Mouse (Mus musculus): ENCODE data around the gene Rp9. TPM values are rescaled to one million over a fixed set of nuclear protein-coding genes. Genes with fewer than 3 reads are reported as not detected.
"Not testable (repeated sequence)": the region's sequence is repeated elsewhere in the genome, so short reads cannot be mapped to it uniquely, and the experiment has no call there.

Gene Rp9
- polyA plus RNA-seq, 1 experiment from 2014 or later = 79.8 TPM

GRCm38 (mm10) chr9:22468899-22469259 lies 664 bp downstream of the Rp9 start:
- H3K27ac ChIP-seq (ENCODE audit: low read depth, low read length) = 0 out of 2 replicates have a peak overlapping the region, but pooled peaks have one; percentile 80
- H3K4me2 ChIP-seq = peak overlapping the region; percentile 61; the same call in 1 of the 2 replicates
- DNase-seq (ENCODE audit: low spot score) (no peak), ATAC-seq (replicated peaks; ENCODE audit: low FRiP score) (no peak)
- H3K4me1 ChIP-seq (replicated peaks; ENCODE audit: control insufficient read depth, insufficient read depth, low read length) = peaks cover 3% of the 10 kb centered on the region; the same call in 1 of the 2 replicates
- no peaks in the 10 kb centered on the region for H3K9me3 ChIP-seq (ENCODE audit: control insufficient read depth, low read length)
- H3K9ac ChIP-seq (ENCODE audit: low read depth, low read length) = no peak overlapping the region; the same call in 1 of the 2 replicates
- no peaks in the 10 kb centered on the region; the same call in 1 of the 2 replicates for H3K36me3 ChIP-seq (ENCODE audit: control insufficient read depth, insufficient read depth, low read length)
- H3K4me3 ChIP-seq (ENCODE audit: low read depth, low read length) = peak overlapping the region; percentile 82; the same call in 1 of the 2 replicates
- H3K27me3 ChIP-seq (replicated peaks; ENCODE audit: control insufficient read depth, insufficient read depth, low read length) = no peaks in the 10 kb centered on the region
- 70% methylated on average over 8 of the region's 8 CpGs for WGBS

GRCm38 (mm10) chr9:22468170-22468898 lies 1.2 kb downstream of the Rp9 start:
- Histone ChIP-seq H3K4me1 (replicated peaks; ENCODE audit: control insufficient read depth, insufficient read depth, low read length) (peaks cover 3% of the 10 kb centered on the region; the same call in 1 of the 2 replicates), H3K27ac (ENCODE audit: low read depth, low read length) (peak overlapping the region; percentile 80), H3K4me3 (ENCODE audit: low read depth, low read length) (peak overlapping the region; percentile 82), H3K9me3 (ENCODE audit: control insufficient read depth, low read length) (no peaks in the 10 kb centered on the region), H3K4me2 (peak overlapping the region; percentile 61), H3K36me3 (ENCODE audit: control insufficient read depth, insufficient read depth, low read length) (no peaks in the 10 kb centered on the region; the same call in 1 of the 2 replicates), H3K9ac (ENCODE audit: low read depth, low read length) (peak overlapping the region; percentile 84), H3K27me3 (replicated peaks; ENCODE audit: control insufficient read depth, insufficient read depth, low read length) (no peaks in the 10 kb centered on the region)
- peak; percentile 89 for DNase-seq (ENCODE audit: low spot score)
- WGBS = 3% methylated on average over 43 of the region's 43 CpGs
- ATAC-seq (replicated peaks; ENCODE audit: low FRiP score) = peak; percentile 91

GRCm38 (mm10) chr9:22467371-22468169 lies 2.0 kb downstream of the Rp9 start:
- no peaks in the 10 kb centered on the region for H3K27me3 ChIP-seq (replicated peaks; ENCODE audit: control insufficient read depth, insufficient read depth, low read length)
- peak overlapping the region; percentile 80 for H3K27ac ChIP-seq (ENCODE audit: low read depth, low read length)
- peak; percentile 66 for ATAC-seq (replicated peaks; ENCODE audit: low FRiP score)
- peak overlapping the region; percentile 61 for H3K4me2 ChIP-seq
- H3K4me1 ChIP-seq (replicated peaks; ENCODE audit: control insufficient read depth, insufficient read depth, low read length) = peaks cover 3% of the 10 kb centered on the region; the same call in 1 of the 2 replicates
- no peaks in the 10 kb centered on the region; the same call in 1 of the 2 replicates for H3K36me3 ChIP-seq (ENCODE audit: control insufficient read depth, insufficient read depth, low read length)
- DNase-seq (ENCODE audit: low spot score) = peak; percentile 79
- peak overlapping the region; percentile 82 for H3K4me3 ChIP-seq (ENCODE audit: low read depth, low read length)
- WGBS = under 1% methylated on average over 73 of the region's 73 CpGs
- peak overlapping the region; percentile 84 for H3K9ac ChIP-seq (ENCODE audit: low read depth, low read length)
- no peaks in the 10 kb centered on the region for H3K9me3 ChIP-seq (ENCODE audit: control insufficient read depth, low read length)

GRCm38 (mm10) chr9:22466212-22466611 lies 3.3 kb downstream of the Rp9 start:
- Histone ChIP-seq H3K36me3 (ENCODE audit: control insufficient read depth, insufficient read depth, low read length) (peaks cover 7% of the 10 kb centered on the region), H3K4me3 (ENCODE audit: low read depth, low read length) (no peak overlapping the region), H3K4me1 (replicated peaks; ENCODE audit: control insufficient read depth, insufficient read depth, low read length) (peaks cover 3% of the 10 kb centered on the region; the same call in 1 of the 2 replicates), H3K27ac (ENCODE audit: low read depth, low read length) (no peak overlapping the region), H3K4me2 (no peak overlapping the region), H3K9ac (ENCODE audit: low read depth, low read length) (no peak overlapping the region), H3K9me3 (ENCODE audit: control insufficient read depth, low read length) (no peaks in the 10 kb centered on the region), H3K27me3 (replicated peaks; ENCODE audit: control insufficient read depth, insufficient read depth, low read length) (no peaks in the 10 kb centered on the region)
- ATAC-seq (replicated peaks; ENCODE audit: low FRiP score) (no peak), DNase-seq (ENCODE audit: low spot score) (no peak)
- 91% methylated on average over 5 of the region's 5 CpGs for WGBS

GRCm38 (mm10) chr9:22461946-22462345 lies 7.6 kb downstream of the Rp9 start:
- Histone ChIP-seq H3K27me3 (replicated peaks; ENCODE audit: control insufficient read depth, insufficient read depth, low read length) (no peaks in the 10 kb centered on the region), H3K4me3 (ENCODE audit: low read depth, low read length) (no peak overlapping the region), H3K9me3 (ENCODE audit: control insufficient read depth, low read length) (no peaks in the 10 kb centered on the region), H3K36me3 (ENCODE audit: control insufficient read depth, insufficient read depth, low read length) (peaks cover 14% of the 10 kb centered on the region), H3K4me2 (no peak overlapping the region), H3K9ac (ENCODE audit: low read depth, low read length) (no peak overlapping the region), H3K4me1 (replicated peaks; ENCODE audit: control insufficient read depth, insufficient read depth, low read length) (no peaks in the 10 kb centered on the region), H3K27ac (ENCODE audit: low read depth, low read length) (no peak overlapping the region)
- no peak for DNase-seq (ENCODE audit: low spot score)
- 94% methylated on average over 3 of the region's 3 CpGs for WGBS
- no peak for ATAC-seq (replicated peaks; ENCODE audit: low FRiP score)

GRCm38 (mm10) chr9:22457142-22457835 lies 12.3 kb downstream of the Rp9 start:
- Histone ChIP-seq H3K9ac (ENCODE audit: low read depth, low read length) (no peak overlapping the region), H3K9me3 (ENCODE audit: control insufficient read depth, low read length) (no peaks in the 10 kb centered on the region), H3K4me2 (no peak overlapping the region), H3K36me3 (ENCODE audit: control insufficient read depth, insufficient read depth, low read length) (peaks cover 46% of the 10 kb centered on the region), H3K4me1 (replicated peaks; ENCODE audit: control insufficient read depth, insufficient read depth, low read length) (peaks cover 8% of the 10 kb centered on the region), H3K27ac (ENCODE audit: low read depth, low read length) (no peak overlapping the region), H3K27me3 (replicated peaks; ENCODE audit: control insufficient read depth, insufficient read depth, low read length) (no peaks in the 10 kb centered on the region), H3K4me3 (ENCODE audit: low read depth, low read length) (no peak overlapping the region)
- WGBS = 90% methylated on average over 11 of the region's 11 CpGs
- DNase-seq (ENCODE audit: low spot score) = no peak
- ATAC-seq (replicated peaks; ENCODE audit: low FRiP score) = no peak

- no peak overlapping the region for H3K27ac ChIP-seq (ENCODE audit: low read depth, low read length)
- no peak for DNase-seq (ENCODE audit: low spot score)
- no peaks in the 10 kb centered on the region for H3K9me3 ChIP-seq (ENCODE audit: control insufficient read depth, low read length)
- H3K4me1 ChIP-seq (replicated peaks; ENCODE audit: control insufficient read depth, insufficient read depth, low read length) = peaks cover 8% of the 10 kb centered on the region
- no peak overlapping the region for H3K4me2 ChIP-seq
- no peaks in the 10 kb centered on the region for H3K27me3 ChIP-seq (replicated peaks; ENCODE audit: control insufficient read depth, insufficient read depth, low read length)
- no peak overlapping the region for H3K9ac ChIP-seq (ENCODE audit: low read depth, low read length)
- H3K36me3 ChIP-seq (ENCODE audit: control insufficient read depth, insufficient read depth, low read length) = peaks cover 47% of the 10 kb centered on the region
- ATAC-seq (replicated peaks; ENCODE audit: low FRiP score) = no peak
- no peak overlapping the region for H3K4me3 ChIP-seq (ENCODE audit: low read depth, low read length)
These were observed 14.5 kb downstream of the Rp9 start for GRCm38 (mm10) chr9:22455041-22455440.

GRCm38 (mm10) chr9:22453990-22454389 lies 15.6 kb downstream of the Rp9 start, which contains the start of gene Gm17545:
Gene Gm17545, plus strand, starts transcription at chr9:22454290.
- not testable (repeated sequence) for H3K4me3 ChIP-seq (ENCODE audit: low read depth, low read length); H3K9me3 ChIP-seq (ENCODE audit: control insufficient read depth, low read length); DNase-seq (ENCODE audit: low spot score); H3K4me1 ChIP-seq (replicated peaks; ENCODE audit: control insufficient read depth, insufficient read depth, low read length); H3K27me3 ChIP-seq (replicated peaks; ENCODE audit: control insufficient read depth, insufficient read depth, low read length); ATAC-seq (replicated peaks; ENCODE audit: low FRiP score)
- H3K4me2 ChIP-seq = peak within 1 kb of the TSS; percentile 32; the same call in 1 of the 2 replicates
- peaks cover 50% of the 10 kb centered on the region for H3K36me3 ChIP-seq (ENCODE audit: control insufficient read depth, insufficient read depth, low read length)
- WGBS = 82% methylated on average over 8 of the region's 8 CpGs
- H3K9ac ChIP-seq (ENCODE audit: low read depth, low read length) = peak within 1 kb of the TSS; percentile 18; the same call in 1 of the 2 replicates
- peak within 1 kb of the TSS; percentile 83 for H3K27ac ChIP-seq (ENCODE audit: low read depth, low read length)
